In the genomic region with DNA sequence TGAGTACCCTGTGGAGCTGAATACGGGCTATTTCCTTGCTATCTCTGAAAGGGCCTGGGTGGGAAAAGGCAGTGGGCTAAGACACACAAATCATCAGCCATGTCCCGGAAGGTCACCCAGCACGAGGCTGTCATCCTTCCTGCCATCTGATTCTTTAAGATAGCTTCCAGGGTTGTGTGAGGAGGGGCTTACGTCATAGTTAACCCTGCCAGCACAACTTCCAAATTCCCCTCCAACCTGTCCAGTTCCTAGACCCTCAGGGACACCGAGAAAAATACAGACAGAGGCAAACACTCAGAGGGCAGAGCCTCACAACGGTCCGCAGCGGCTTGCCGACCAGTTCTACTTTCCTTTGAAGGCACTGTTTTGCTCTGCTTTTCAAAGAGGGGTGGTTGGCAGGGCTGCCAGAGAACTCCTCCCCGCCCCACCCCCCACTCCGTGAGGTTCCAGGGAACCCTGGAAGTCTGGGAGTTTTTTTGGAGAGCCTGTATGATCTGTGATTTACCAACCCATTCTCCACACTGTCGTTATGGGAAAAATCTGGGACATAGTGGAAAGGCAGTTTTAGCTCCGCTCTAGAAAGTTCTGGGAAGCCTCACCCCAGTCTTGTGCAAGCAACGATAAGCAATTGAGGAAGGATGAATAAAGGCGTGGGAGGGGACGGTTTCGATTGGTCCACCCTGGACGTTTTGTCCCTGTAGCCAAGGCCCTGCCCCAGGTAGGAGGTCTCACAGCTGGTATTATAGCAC, we compare ENCODE assay signal across 8 mouse cellular contexts. TPM values are rescaled to one million over a fixed set of nuclear protein-coding genes. Genes with fewer than 3 reads are reported as not detected.
DNase-seq lines count a peak whose midpoint lies in the region; ATAC-seq and TF ChIP-seq lines count a peak whose summit lies in the region.
"Had no signal": no experiment of that assay in that cellular context is flagged by ENCODE, and none has a peak within 500 bp of the region (broad histone marks: within the 10 kb centered on the region; RNA-seq: fewer than 3 reads in every experiment).

No protein-coding gene starts in this region.

- peak overlapping the region; percentile 49 for H3K4me2 ChIP-seq in heart, embryonic 11.5 days
- peak overlapping the region; percentile 75 for H3K4me2 ChIP-seq in liver, postnatal 0 days (ENCODE audit: low read depth, low read length)

- no peak for ATAC-seq in heart, embryonic 11.5 days (replicated peaks; ENCODE audit: insufficient number of reproducible peaks, low FRiP score, low TSS enrichment)
- ATAC-seq in liver, postnatal 0 days = no peak

- peaks cover 33% of the 10 kb centered on the region for H3K4me1 ChIP-seq in heart, embryonic 11.5 days (ENCODE audit: control insufficient read depth, insufficient read depth, low read length)
- peaks cover 25% of the 10 kb centered on the region for H3K4me1 ChIP-seq in liver, postnatal 0 days (ENCODE audit: insufficient read depth)

- H3K9ac ChIP-seq in heart, embryonic 11.5 days (ENCODE audit: low read depth, low read length) = peak overlapping the region; percentile 44; the same call in 1 of the 2 replicates
- H3K9ac ChIP-seq in liver, postnatal 0 days (replicated peaks) = 0 out of 2 replicates have a peak overlapping the region, but pooled peaks have one; percentile 16

- H3K27ac ChIP-seq in heart, embryonic 11.5 days (ENCODE audit: low read depth, low read length) = peak overlapping the region; percentile 29; the same call in 1 of the 2 replicates
- H3K27ac ChIP-seq in liver, postnatal 0 days (ENCODE audit: low read depth) = no peak overlapping the region

- H3K4me3 ChIP-seq in heart, embryonic 11.5 days (ENCODE audit: low read depth, low read length) = peak overlapping the region; percentile 18; the same call in 1 of the 2 replicates
- no peak overlapping the region for H3K4me3 ChIP-seq in liver, postnatal 0 days (ENCODE audit: low read depth, low read length)

- H3K9me3 ChIP-seq in heart, embryonic 11.5 days (replicated peaks; ENCODE audit: control insufficient read depth, low read length) = no peaks in the 10 kb centered on the region
- H3K9me3 ChIP-seq in liver, postnatal 0 days (ENCODE audit: low read length) = no peaks in the 10 kb centered on the region

- no peak for TF ChIP-seq CTCF in liver, postnatal 0 days (IDR thresholded peaks at IDR 0.05; ENCODE audit: low read depth)

- no peaks in the 10 kb centered on the region; the same call in 1 of the 2 replicates for H3K27me3 ChIP-seq in heart, embryonic 11.5 days (ENCODE audit: control insufficient read depth, insufficient read depth, low read length)
- H3K27me3 ChIP-seq in liver, postnatal 0 days (ENCODE audit: insufficient read depth, low read length) = no peaks in the 10 kb centered on the region

- DNase-seq in ovary, postnatal 36 days (ENCODE audit: low spot score) = peak; percentile 43
- DNase-seq in ovary, postnatal 10 days (ENCODE audit: low spot score) = no peak
- no peak for DNase-seq in liver, postnatal 0 days
- DNase-seq in urinary bladder, postnatal 25 days (ENCODE audit: low spot score) = peak; percentile 40
- no peak for DNase-seq in T-cell, adult 2 months (ENCODE audit: low spot score)
- DNase-seq in layer of hippocampus, postnatal 14 days (ENCODE audit: low spot score in 2 of 2) = no peak
- DNase-seq: layer of hippocampus, adult 9-11 months had no signal

- no peak for TF ChIP-seq EP300 in liver, postnatal 0 days (IDR thresholded peaks at IDR 0.05; ENCODE audit: low read depth)

- no peaks in the 10 kb centered on the region for H3K36me3 ChIP-seq in heart, embryonic 11.5 days (ENCODE audit: control insufficient read depth, insufficient read depth, low read length)
- no peaks in the 10 kb centered on the region for H3K36me3 ChIP-seq in liver, postnatal 0 days (replicated peaks; ENCODE audit: insufficient read depth, low read length)

- 30% methylated on average over 18 of the region's 18 CpGs for WGBS in heart, embryonic 11.5 days (ENCODE audit: insufficient replicate concordance)
- WGBS in liver, postnatal 0 days (ENCODE audit: insufficient replicate concordance) = 36% methylated on average over 18 of the region's 18 CpGs

RNA-seq across cellular contexts. Expression of gene Mst1r, which starts 1.9 kb away (rescaled TPM):
- polyA plus RNA-seq in heart, embryonic 11.5 days (2014; fragmentation: Nextera tagmentation; extraction: Ambion mirVana) = 1.3 and 1.6 TPM in 2 replicates
- 0.37 and 0.38 TPM in 2 replicates for polyA plus RNA-seq in liver, postnatal 0 days (2015; fragmentation: Nextera tagmentation; extraction: Ambion mirVana)
- 1 to 10 TPM; 1.8 to 2.9 TPM for total RNA-seq in layer of hippocampus, postnatal 14 days (2021)

RNA-seq across cellular contexts. Expression of gene Actl11, which starts 19.7 kb away (rescaled TPM):
- not detected in 2 replicates for polyA plus RNA-seq in heart, embryonic 11.5 days (2014; fragmentation: Nextera tagmentation; extraction: Ambion mirVana)
- polyA plus RNA-seq in liver, postnatal 0 days (2015; fragmentation: Nextera tagmentation; extraction: Ambion mirVana) = not detected in 2 replicates
- not detected for total RNA-seq in layer of hippocampus, postnatal 14 days (2021)

RNA-seq across cellular contexts. Expression of gene Mon1a, which starts 20.6 kb away (rescaled TPM):
- polyA plus RNA-seq in heart, embryonic 11.5 days (2014; fragmentation: Nextera tagmentation; extraction: Ambion mirVana) = 9.6 and 11.9 TPM in 2 replicates
- 5.3 and 5.8 TPM in 2 replicates for polyA plus RNA-seq in liver, postnatal 0 days (2015; fragmentation: Nextera tagmentation; extraction: Ambion mirVana)
- total RNA-seq in layer of hippocampus, postnatal 14 days (2021) = 10 to 100 TPM; 17.0 to 20.9 TPM

RNA-seq across cellular contexts. Expression of gene Camkv, which starts 26.9 kb away (rescaled TPM):
- polyA plus RNA-seq in heart, embryonic 11.5 days (2014; fragmentation: Nextera tagmentation; extraction: Ambion mirVana) = 0.46 and 0.70 TPM in 2 replicates
- 0.04 and 0.09 TPM in 2 replicates for polyA plus RNA-seq in liver, postnatal 0 days (2015; fragmentation: Nextera tagmentation; extraction: Ambion mirVana)
- total RNA-seq in layer of hippocampus, postnatal 14 days (2021) = 100 to 1,000 TPM; 497 to 516 TPM

RNA-seq across cellular contexts. Expression of gene Rbm6, which starts 35.5 kb away (rescaled TPM):
- 46.0 and 51.3 TPM in 2 replicates for polyA plus RNA-seq in heart, embryonic 11.5 days (2014; fragmentation: Nextera tagmentation; extraction: Ambion mirVana)
- 14.3 and 17.0 TPM in 2 replicates for polyA plus RNA-seq in liver, postnatal 0 days (2015; fragmentation: Nextera tagmentation; extraction: Ambion mirVana)
- 10 to 100 TPM; 57.7 to 60.2 TPM for total RNA-seq in layer of hippocampus, postnatal 14 days (2021)

Comparison
In these comparisons a context has a peak if more than half of its experiments do, and no peak if none do; other contexts are left out.
1. DNase-seq: peak in ovary, postnatal 36 days (single experiment) and urinary bladder, postnatal 25 days (single experiment); none in ovary, postnatal 10 days (single experiment), liver, postnatal 0 days (single experiment), T-cell, adult 2 months (single experiment) and layer of hippocampus, postnatal 14 days (0 of 2).